Mouse (Mus musculus) lung, embryonic 15.5 days (tissue): Measurements from ENCODE around the gene Clic6. TPM values are rescaled to one million over a fixed set of nuclear protein-coding genes. Genes with fewer than 3 reads are reported as not detected.
A peak's percentile ranks its signal among the peaks of the same experiment; 100 is the strongest.
"Not testable (repeated sequence)": the region's sequence is repeated elsewhere in the genome, so short reads cannot be mapped to it uniquely, and the experiment has no call there.

Experiments used
- ATAC-seq: fragments of 200-750 bp; cut with Nextera tagmentation; 2 replicates; pipeline ENCODE4 v1.8.0; 2017; ENCODE audit warnings: moderate number of reproducible peaks, borderline replicate concordance; ENCODE audit not compliant: low FRiP score, low TSS enrichment; ENCODE audit errors: extremely low read depth
- H3K27ac ChIP-seq: fragments of 300-500 bp; sonication (generic); 2 replicates; pipeline ENCODE4 v1.5.1; 2015; ENCODE audit warnings: moderate library complexity, mild to moderate bottlenecking, inconsistent platforms
- H3K27me3 ChIP-seq: fragments of 300-500 bp; sonication (generic); 2 replicates; pipeline ENCODE4 v1.6.1; 2015; ENCODE audit warnings: inconsistent platforms
- H3K36me3 ChIP-seq: fragments of 300-500 bp; sonication (generic); 2 replicates; pipeline ENCODE4 v1.6.1; 2015; ENCODE audit warnings: inconsistent platforms
- H3K4me1 ChIP-seq: fragments of 300-500 bp; sonication (generic); 2 replicates; pipeline ENCODE4 v1.6.1; 2015; ENCODE audit warnings: inconsistent platforms
- H3K4me2 ChIP-seq: fragments of 300-500 bp; sonication (generic); 2 replicates; pipeline ENCODE4 v1.6.1; 2015; ENCODE audit warnings: inconsistent platforms, mild to moderate bottlenecking, moderate library complexity
- H3K4me3 ChIP-seq: fragments of 300-500 bp; sonication (generic); 2 replicates; pipeline ENCODE4 v1.5.1; 2015; ENCODE audit warnings: mild to moderate bottlenecking, inconsistent platforms
- H3K9ac ChIP-seq: fragments of 300-500 bp; sonication (generic); 2 replicates; pipeline ENCODE4 v1.6.1; 2015; ENCODE audit warnings: inconsistent platforms
- H3K9me3 ChIP-seq: fragments of 300-500 bp; sonication (generic); 2 replicates; pipeline ENCODE4 v1.6.1; 2016; ENCODE audit warnings: inconsistent platforms
- WGBS: fragments of 180-500 bp; shearing (Covaris S2); methylation state at CpG from one replicate; pipeline ENCODE4 v1.1.7; 2015; 5-methylcytosine and 5-hydroxymethylcytosine counted together
- polyA plus RNA-seq: library from polyadenylated mRNA; unstranded; fragments of >200 nt; fragmentation: Nextera tagmentation; extraction: Ambion mirVana; gene quantifications from 2 replicates; pipeline ENCODE4 v1.2.1, GENCODE M21; 2015

Gene Clic6
- polyA plus RNA-seq, 1 experiment from 2014 or later: 22.1 TPM

- no peaks in the 10 kb centered on the region for H3K36me3 ChIP-seq
- peak overlapping the region; percentile 60 for H3K27ac ChIP-seq
- no peaks in the 10 kb centered on the region for H3K27me3 ChIP-seq
- H3K9me3 ChIP-seq: no peaks in the 10 kb centered on the region
- 49% methylated on average over 13 of the region's 13 CpGs for WGBS
- H3K4me2 ChIP-seq: no peak overlapping the region
- H3K4me1 ChIP-seq: peaks cover 26% of the 10 kb centered on the region
- H3K4me3 ChIP-seq: no peak overlapping the region
- no peak overlapping the region for H3K9ac ChIP-seq
- peak; percentile 77 for ATAC-seq
These were observed 25.6 kb downstream of the Clic6 start for GRCm38 (mm10) chr16:92510835-92511772.

GRCm38 (mm10) chr16:92511773-92512391 is 26.3 kb downstream of the Clic6 start:
- H3K4me1 ChIP-seq: peaks cover 27% of the 10 kb centered on the region
- H3K9me3 ChIP-seq: no peaks in the 10 kb centered on the region
- H3K27me3 ChIP-seq: no peaks in the 10 kb centered on the region
- no peak overlapping the region for H3K4me2 ChIP-seq
- no peak overlapping the region for H3K9ac ChIP-seq
- H3K4me3 ChIP-seq: no peak overlapping the region
- no peaks in the 10 kb centered on the region for H3K36me3 ChIP-seq
- 55% methylated on average over 5 of the region's 5 CpGs for WGBS
- peak; percentile 38; the same call in 1 of the 2 replicates for ATAC-seq
- H3K27ac ChIP-seq: peak overlapping the region; percentile 60

GRCm38 (mm10) chr16:92514896-92515295 is 29.4 kb downstream of the Clic6 start:
- H3K4me1 ChIP-seq: peaks cover 36% of the 10 kb centered on the region
- not testable (repeated sequence) for H3K4me3 ChIP-seq, H3K9ac ChIP-seq, ATAC-seq, H3K36me3 ChIP-seq, H3K27me3 ChIP-seq, H3K9me3 ChIP-seq, H3K27ac ChIP-seq, H3K4me2 ChIP-seq
- 69% methylated on average over 9 of the region's 9 CpGs for WGBS

GRCm38 (mm10) chr16:92516139-92516538 is 30.6 kb downstream of the Clic6 start:
- WGBS: 44% methylated on average over 9 of the region's 9 CpGs
- Histone ChIP-seq H3K27ac (no peak overlapping the region), H3K9me3 (no peaks in the 10 kb centered on the region), H3K4me2 (no peak overlapping the region), H3K4me3 (no peak overlapping the region), H3K36me3 (no peaks in the 10 kb centered on the region), H3K27me3 (no peaks in the 10 kb centered on the region), H3K4me1 (peaks cover 30% of the 10 kb centered on the region), H3K9ac (no peak overlapping the region)
- ATAC-seq: peak; percentile 45; the same call in 1 of the 2 replicates

- peak overlapping the region; percentile 66 for H3K27ac ChIP-seq
- no peaks in the 10 kb centered on the region for H3K36me3 ChIP-seq
- no peak overlapping the region for H3K9ac ChIP-seq
- no peak for ATAC-seq
- H3K9me3 ChIP-seq: no peaks in the 10 kb centered on the region
- 58% methylated on average over 4 of the region's 4 CpGs for WGBS
- H3K4me3 ChIP-seq: no peak overlapping the region
- peaks cover 24% of the 10 kb centered on the region for H3K4me1 ChIP-seq
- no peaks in the 10 kb centered on the region for H3K27me3 ChIP-seq
- no peak overlapping the region for H3K4me2 ChIP-seq
These were observed 33.2 kb downstream of the Clic6 start for GRCm38 (mm10) chr16:92518718-92519117.

- no peak overlapping the region for H3K9ac ChIP-seq
These were observed 34.4 kb downstream of the Clic6 start for GRCm38 (mm10) chr16:92519820-92520492.

GRCm38 (mm10) chr16:92523351-92523750 is 37.8 kb downstream of the Clic6 start:
- 49% methylated on average over 8 of the region's 8 CpGs for WGBS
- no peak overlapping the region for H3K4me2 ChIP-seq
- H3K9me3 ChIP-seq: no peaks in the 10 kb centered on the region
- ATAC-seq: no peak
- peaks cover 26% of the 10 kb centered on the region for H3K4me1 ChIP-seq
- H3K36me3 ChIP-seq: no peaks in the 10 kb centered on the region
- H3K27me3 ChIP-seq: no peaks in the 10 kb centered on the region
- no peak overlapping the region for H3K9ac ChIP-seq
- no peak overlapping the region for H3K27ac ChIP-seq
- no peak overlapping the region for H3K4me3 ChIP-seq

More at GRCm38 (mm10) chr16:92519820-92520492, 34.4 kb downstream of the Clic6 start:
- H3K4me1 ChIP-seq: peaks cover 35% of the 10 kb centered on the region
- H3K9me3 ChIP-seq: no peaks in the 10 kb centered on the region
- H3K4me2 ChIP-seq: no peak overlapping the region
- no peak overlapping the region for H3K27ac ChIP-seq
- H3K36me3 ChIP-seq: no peaks in the 10 kb centered on the region
- no peaks in the 10 kb centered on the region for H3K27me3 ChIP-seq
- no peak for ATAC-seq
- no peak overlapping the region for H3K4me3 ChIP-seq
- 40% methylated on average over 13 of the region's 13 CpGs for WGBS

- H3K27ac ChIP-seq: no peak overlapping the region
- ATAC-seq: no peak
- 81% methylated on average over 8 of the region's 8 CpGs for WGBS
These were observed 39.1 kb downstream of the Clic6 start for GRCm38 (mm10) chr16:92524651-92525050.

GRCm38 (mm10) chr16:92525919-92526318 is 40.4 kb downstream of the Clic6 start:
- no peak overlapping the region for H3K9ac ChIP-seq
- H3K4me1 ChIP-seq: peaks cover 13% of the 10 kb centered on the region
- H3K36me3 ChIP-seq: no peaks in the 10 kb centered on the region
- H3K9me3 ChIP-seq: no peaks in the 10 kb centered on the region
- no peaks in the 10 kb centered on the region for H3K27me3 ChIP-seq
- 84% methylated on average over 10 of the region's 10 CpGs for WGBS
- no peak overlapping the region for H3K4me3 ChIP-seq
- no peak overlapping the region for H3K4me2 ChIP-seq
- H3K27ac ChIP-seq: no peak overlapping the region
- no peak for ATAC-seq

More at GRCm38 (mm10) chr16:92524651-92525050, 39.1 kb downstream of the Clic6 start:
- H3K9me3 ChIP-seq: no peaks in the 10 kb centered on the region
- H3K4me3 ChIP-seq: no peak overlapping the region
- H3K9ac ChIP-seq: no peak overlapping the region
- no peaks in the 10 kb centered on the region for H3K36me3 ChIP-seq
- no peaks in the 10 kb centered on the region for H3K27me3 ChIP-seq
- peaks cover 14% of the 10 kb centered on the region for H3K4me1 ChIP-seq
- no peak overlapping the region for H3K4me2 ChIP-seq

GRCm38 (mm10) chr16:92535258-92535657 is 49.7 kb downstream of the Clic6 start:
- H3K36me3 ChIP-seq: no peaks in the 10 kb centered on the region
- ATAC-seq: no peak
- WGBS: 84% methylated on average over 2 of the region's 2 CpGs
- H3K9me3 ChIP-seq: no peaks in the 10 kb centered on the region
- no peak overlapping the region for H3K4me2 ChIP-seq
- H3K4me3 ChIP-seq: no peak overlapping the region
- H3K27me3 ChIP-seq: no peaks in the 10 kb centered on the region
- no peak overlapping the region for H3K27ac ChIP-seq
- H3K4me1 ChIP-seq: no peaks in the 10 kb centered on the region
- H3K9ac ChIP-seq: no peak overlapping the region

- H3K27ac ChIP-seq: no peak overlapping the region
- no peaks in the 10 kb centered on the region for H3K36me3 ChIP-seq
- no peaks in the 10 kb centered on the region for H3K27me3 ChIP-seq
- no peak overlapping the region for H3K9ac ChIP-seq
- no peak overlapping the region for H3K4me2 ChIP-seq
- 75% methylated on average over 6 of the region's 6 CpGs for WGBS
- no peak overlapping the region for H3K4me3 ChIP-seq
- no peaks in the 10 kb centered on the region for H3K9me3 ChIP-seq
- H3K4me1 ChIP-seq: no peaks in the 10 kb centered on the region
- ATAC-seq: no peak
These were observed 52.8 kb downstream of the Clic6 start for GRCm38 (mm10) chr16:92538356-92538755.
